Mouse (Mus musculus) ES-Bruce4 (cell line): ENCODE measurements at regions not wholly inside any gene's neighbourhood (a gene's known extent, or its start where the extent isn't known, plus 50 kb on each side); places are given as distances from the start of the nearest gene placed in this dataset.

Experiments
- H3K27ac ChIP-seq: 2 replicates; pipeline ENCODE4 v1.5.1; 2012; ENCODE audit warnings: low read length, inconsistent platforms; ENCODE audit not compliant: insufficient read depth
- H3K27me3 ChIP-seq: 2 replicates; pipeline ENCODE4 v1.6.1; 2012; ENCODE audit warnings: mild to moderate bottlenecking, low read length, inconsistent platforms; ENCODE audit not compliant: control insufficient read depth, poor library complexity, insufficient read depth, severe bottlenecking
- H3K36me3 ChIP-seq: 2 replicates; pipeline ENCODE4 v1.6.1; 2012; ENCODE audit warnings: inconsistent platforms, mild to moderate bottlenecking, low read length, moderate library complexity; ENCODE audit not compliant: control insufficient read depth, poor library complexity, insufficient read depth, severe bottlenecking
- H3K4me1 ChIP-seq: one replicate; pipeline ENCODE4 v1.8.1; 2011; ENCODE audit warnings: low read length; ENCODE audit not compliant: control insufficient read depth, insufficient read depth
- H3K4me3 ChIP-seq: 2 replicates; pipeline ENCODE4 v1.5.1; 2011; ENCODE audit warnings: low read depth, mild to moderate bottlenecking, low read length
- H3K9ac ChIP-seq: 2 replicates; pipeline ENCODE4 v1.6.1; 2012; ENCODE audit warnings: low read depth, mild to moderate bottlenecking, inconsistent platforms; ENCODE audit not compliant: poor library complexity, severe bottlenecking
- H3K9me3 ChIP-seq: replicated peaks from 2 replicates; pipeline ENCODE4 v1.6.1; 2012; ENCODE audit warnings: mild to moderate bottlenecking, low read length, inconsistent platforms; ENCODE audit not compliant: control insufficient read depth, poor library complexity, insufficient read depth, severe bottlenecking
- CTCF ChIP-seq: IDR thresholded peaks from one replicate; pipeline ENCODE4 v1.8.1; 2011; ENCODE audit warnings: low read depth, low read length
- EP300 ChIP-seq: IDR thresholded peaks from 2 replicates; pipeline ENCODE4 v1.6.1; 2011; ENCODE audit warnings: low read depth, low read length; ENCODE audit not compliant: insufficient read depth
- POLR2A ChIP-seq: IDR thresholded peaks from one replicate; pipeline ENCODE4 v1.8.1; 2011; ENCODE audit warnings: low read length; ENCODE audit not compliant: insufficient read depth

DNA sequence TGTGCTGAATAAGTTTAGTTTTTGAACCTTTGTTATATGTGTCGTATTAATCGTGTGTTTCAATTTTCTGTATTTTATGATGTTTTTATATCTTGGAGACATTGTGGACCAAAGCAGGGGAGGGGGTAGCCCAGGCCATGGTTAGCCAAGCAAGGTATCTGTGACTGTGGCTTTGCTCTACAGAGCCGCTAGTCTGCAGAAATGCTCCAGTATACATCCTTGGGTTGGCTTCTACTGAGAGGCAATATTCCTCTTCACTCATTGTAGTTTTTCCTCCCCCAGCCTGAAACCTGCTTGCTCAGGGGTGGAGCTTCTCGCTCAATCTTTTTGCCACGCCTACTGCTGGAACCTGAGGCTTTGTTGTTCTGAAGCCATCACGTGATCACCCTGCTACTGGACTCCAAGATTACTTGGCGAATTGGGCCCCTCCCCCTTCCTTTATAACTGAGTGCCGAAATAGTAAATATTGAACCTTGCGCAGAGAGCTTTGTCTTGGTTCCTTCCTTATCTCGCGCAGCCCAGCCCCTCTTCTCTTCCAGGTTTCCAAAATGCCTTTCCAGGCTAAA, 70.0 kb upstream of the Slc1a1 start:
- no peaks in the 10 kb centered on the region for H3K36me3 ChIP-seq
- H3K9me3 ChIP-seq = peaks cover 8% of the 10 kb centered on the region
- H3K9ac ChIP-seq = no peak overlapping the region
- peaks cover 4% of the 10 kb centered on the region for H3K4me1 ChIP-seq
- H3K27ac ChIP-seq = no peak overlapping the region
- TF ChIP-seq EP300 (no peak), POLR2A (no peak), CTCF (no peak)
- no peak overlapping the region for H3K4me3 ChIP-seq
- H3K27me3 ChIP-seq = no peaks in the 10 kb centered on the region

DNA sequence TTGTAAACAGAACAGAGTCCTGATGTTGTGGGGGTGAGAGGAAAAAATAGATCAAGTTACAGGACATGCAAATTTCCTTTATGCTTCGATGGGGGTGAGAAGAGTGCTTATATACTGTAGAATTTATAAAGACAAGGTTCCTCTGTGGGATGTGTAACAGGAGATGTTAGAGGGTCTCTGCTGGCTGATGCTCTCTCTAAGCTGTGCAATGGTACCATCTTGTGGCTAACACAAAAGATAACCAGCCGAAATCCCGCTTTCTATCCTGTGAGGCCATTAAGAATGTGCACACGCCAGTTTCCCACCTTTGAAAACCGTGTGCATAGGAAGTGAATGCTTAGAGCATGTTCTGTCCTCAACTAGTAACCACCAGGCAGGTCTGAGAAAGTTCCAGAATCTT, 66.6 kb upstream of the Slc1a1 start:
- H3K4me1 ChIP-seq = peaks cover 4% of the 10 kb centered on the region
- no peak overlapping the region for H3K9ac ChIP-seq
- H3K36me3 ChIP-seq = no peaks in the 10 kb centered on the region
- H3K27me3 ChIP-seq = no peaks in the 10 kb centered on the region
- TF ChIP-seq CTCF (no peak), EP300 (no peak), POLR2A (no peak)
- no peak overlapping the region for H3K27ac ChIP-seq
- H3K4me3 ChIP-seq = no peak overlapping the region
- no peaks in the 10 kb centered on the region for H3K9me3 ChIP-seq

DNA sequence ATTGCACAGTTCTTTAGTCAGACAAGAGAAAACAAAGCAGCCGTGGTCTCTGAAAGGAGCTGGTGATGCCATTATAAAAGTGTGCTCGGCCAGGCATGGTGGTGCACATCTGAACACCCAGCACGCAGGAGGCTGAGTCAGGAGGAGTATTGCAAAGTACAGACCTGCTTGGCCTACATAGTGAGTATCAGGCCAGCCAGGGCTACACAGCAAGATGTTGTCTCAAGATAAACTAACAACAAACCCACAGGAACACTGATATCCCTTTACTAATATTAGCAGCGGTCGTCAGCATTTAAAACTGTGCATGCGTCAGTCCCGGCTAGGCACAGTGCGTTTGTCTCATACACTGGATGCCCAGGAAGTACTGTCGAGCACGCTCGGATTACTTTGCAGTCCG, 64.4 kb upstream of the Slc1a1 start:
- H3K27me3 ChIP-seq = no peaks in the 10 kb centered on the region
- TF ChIP-seq CTCF = no peak
- H3K9me3 ChIP-seq = no peaks in the 10 kb centered on the region
- H3K27ac ChIP-seq = no peak overlapping the region
- H3K36me3 ChIP-seq = no peaks in the 10 kb centered on the region
- no peak overlapping the region for H3K9ac ChIP-seq
- no peaks in the 10 kb centered on the region for H3K4me1 ChIP-seq
- H3K4me3 ChIP-seq = no peak overlapping the region

DNA sequence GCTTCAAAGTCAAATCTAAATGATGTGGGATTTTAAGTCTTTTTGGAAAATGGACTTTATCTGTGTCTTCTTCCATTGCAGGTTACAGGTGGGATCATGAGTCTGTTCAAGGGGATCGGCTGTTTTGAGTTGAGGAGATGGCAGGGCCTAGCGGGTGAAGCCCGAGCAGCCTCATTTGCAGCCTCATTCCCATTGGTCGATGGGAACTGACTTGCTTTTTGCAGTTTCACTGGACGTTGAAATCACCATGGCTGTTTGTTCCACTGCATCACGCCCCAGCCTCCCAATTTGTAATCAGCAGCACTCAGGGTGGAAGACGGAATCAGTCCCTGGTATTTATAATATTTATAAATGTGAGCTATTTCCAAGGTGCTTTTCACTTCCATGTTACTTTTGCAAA, 63.0 kb upstream of the Slc1a1 start:
- Histone ChIP-seq H3K27ac (no peak overlapping the region), H3K9me3 (no peaks in the 10 kb centered on the region), H3K4me1 (no peaks in the 10 kb centered on the region), H3K27me3 (no peaks in the 10 kb centered on the region), H3K9ac (no peak overlapping the region), H3K36me3 (no peaks in the 10 kb centered on the region), H3K4me3 (no peak overlapping the region)
- no peak for TF ChIP-seq POLR2A

DNA sequence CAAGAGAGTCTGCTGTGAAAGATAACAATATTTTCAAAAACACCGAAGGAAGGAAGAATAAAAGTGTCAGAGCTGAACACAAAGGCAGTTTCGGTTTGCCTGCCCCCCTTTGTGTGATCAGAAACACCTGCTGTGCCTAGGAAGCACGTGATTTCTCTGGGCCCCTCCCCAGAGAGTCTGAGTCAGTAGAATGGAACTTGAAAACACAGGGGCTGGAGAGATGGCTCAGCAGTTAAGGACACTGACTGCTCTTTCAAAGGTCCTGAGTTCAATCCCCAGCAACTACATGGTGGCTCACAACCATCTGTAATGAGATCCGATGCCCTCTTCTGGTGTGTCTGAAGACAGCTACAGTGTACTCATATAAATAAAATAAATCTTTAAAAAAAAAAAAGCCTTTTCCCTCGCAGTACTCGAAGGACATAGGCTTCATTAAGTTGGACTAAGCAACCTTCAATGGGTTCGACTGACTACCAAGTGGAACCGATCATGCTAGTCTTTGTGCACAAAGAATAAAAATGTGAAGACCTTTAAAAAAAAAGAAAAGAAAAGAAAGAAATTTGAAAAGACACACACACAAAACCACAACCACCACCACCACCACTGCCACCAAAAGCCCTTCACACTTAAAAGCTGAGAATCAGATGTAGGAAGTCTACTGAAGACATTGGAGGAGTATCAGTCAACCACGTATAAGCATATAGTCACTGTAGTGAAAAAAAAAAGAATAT, 61.8 kb upstream of the Slc1a1 start:
- no peaks in the 10 kb centered on the region for H3K36me3 ChIP-seq
- H3K27me3 ChIP-seq = no peaks in the 10 kb centered on the region
- no peaks in the 10 kb centered on the region for H3K4me1 ChIP-seq
- H3K9me3 ChIP-seq = no peaks in the 10 kb centered on the region
- TF ChIP-seq POLR2A = no peak
- TF ChIP-seq CTCF = no peak
- TF ChIP-seq EP300 = no peak
- H3K9ac ChIP-seq = no peak overlapping the region
- no peak overlapping the region for H3K4me3 ChIP-seq
- H3K27ac ChIP-seq = no peak overlapping the region

DNA sequence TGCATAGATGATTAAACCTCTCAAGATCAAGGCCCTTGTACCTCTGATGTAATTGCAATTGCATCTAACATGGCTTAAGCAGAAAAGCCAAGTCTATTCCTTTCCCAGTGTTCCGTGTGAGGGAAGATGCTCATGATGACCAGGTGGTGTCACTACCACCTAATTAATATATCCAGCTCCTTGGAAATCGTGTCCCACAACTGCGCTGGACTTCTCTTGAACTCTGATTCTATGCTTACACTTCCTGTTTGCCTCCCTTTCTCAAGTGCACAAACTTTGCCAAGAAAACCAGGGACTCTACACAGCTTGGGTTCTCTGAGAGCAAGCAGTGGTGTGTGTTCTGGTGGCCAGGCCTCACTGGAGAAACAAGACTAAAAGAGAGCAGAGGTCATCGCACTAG, 58.0 kb upstream of the Slc1a1 start:
- H3K36me3 ChIP-seq = no peaks in the 10 kb centered on the region
- no peak overlapping the region for H3K9ac ChIP-seq
- TF ChIP-seq CTCF = no peak
- TF ChIP-seq POLR2A = no peak
- TF ChIP-seq EP300 = no peak
- no peaks in the 10 kb centered on the region for H3K9me3 ChIP-seq
- H3K27ac ChIP-seq = no peak overlapping the region
- no peak overlapping the region for H3K4me3 ChIP-seq
- H3K27me3 ChIP-seq = no peaks in the 10 kb centered on the region
- no peaks in the 10 kb centered on the region for H3K4me1 ChIP-seq
